Mouse (Mus musculus): ENCODE measurements at regions not wholly inside any gene's neighbourhood (a gene's known extent, or its start where the extent isn't known, plus 50 kb on each side); places are given as distances from the start of the nearest gene placed in this dataset.
A peak's percentile ranks its signal among the peaks of the same experiment; 100 is the strongest.
"Not testable (repeated sequence)": the region's sequence is repeated elsewhere in the genome, so short reads cannot be mapped to it uniquely, and the experiment has no call there.

GRCm38 (mm10) chr5:4335683-4336082 is 143.5 kb downstream of the Mterf1b start:
- ATAC-seq (ENCODE audit: low read depth), result no peak
- H3K9me3 ChIP-seq (ENCODE audit: control insufficient read depth, low read length), result no peaks in the 10 kb centered on the region
- WGBS, result 59% methylated on average over 5 of the region's 5 CpGs
- no peak overlapping the region for H3K4me3 ChIP-seq (ENCODE audit: low read depth, low read length)
- no peaks in the 10 kb centered on the region for H3K27me3 ChIP-seq (replicated peaks; ENCODE audit: control insufficient read depth, insufficient read depth, low read length)
- H3K9ac ChIP-seq (ENCODE audit: low read depth, low read length), result no peak overlapping the region
- H3K4me1 ChIP-seq (ENCODE audit: control insufficient read depth, insufficient read depth, low read length), result no peaks in the 10 kb centered on the region
- H3K27ac ChIP-seq (replicated peaks; ENCODE audit: low read depth, low read length), result no peak overlapping the region
- no peak for DNase-seq (ENCODE audit: low spot score)
- no peaks in the 10 kb centered on the region for H3K36me3 ChIP-seq (ENCODE audit: control insufficient read depth, insufficient read depth, low read length)
- no peak overlapping the region for H3K4me2 ChIP-seq (ENCODE audit: low read depth, low read length)

- Histone ChIP-seq H3K36me3 (ENCODE audit: control insufficient read depth, insufficient read depth, low read length) (no peaks in the 10 kb centered on the region), H3K9me3 (ENCODE audit: control insufficient read depth, low read length) (no peaks in the 10 kb centered on the region), H3K4me1 (ENCODE audit: control insufficient read depth, insufficient read depth, low read length) (no peaks in the 10 kb centered on the region), H3K9ac (ENCODE audit: low read depth, low read length) (no peak overlapping the region), H3K27me3 (replicated peaks; ENCODE audit: control insufficient read depth, insufficient read depth, low read length) (no peaks in the 10 kb centered on the region), H3K4me2 (ENCODE audit: low read depth, low read length) (no peak overlapping the region), H3K27ac (replicated peaks; ENCODE audit: low read depth, low read length) (no peak overlapping the region), H3K4me3 (ENCODE audit: low read depth, low read length) (no peak overlapping the region)
- no peak for ATAC-seq (ENCODE audit: low read depth)
- 37% methylated on average over 6 of the region's 6 CpGs for WGBS
- no peak for DNase-seq (ENCODE audit: low spot score)
Measured at GRCm38 (mm10) chr5:4341956-4342355, 149.8 kb downstream of the Mterf1b start.

GRCm38 (mm10) chr5:4344458-4344857 is 152.3 kb downstream of the Mterf1b start:
- ATAC-seq (ENCODE audit: low read depth) (no peak), DNase-seq (ENCODE audit: low spot score) (no peak)
- no peaks in the 10 kb centered on the region for H3K9me3 ChIP-seq (ENCODE audit: control insufficient read depth, low read length)
- no peaks in the 10 kb centered on the region for H3K36me3 ChIP-seq (ENCODE audit: control insufficient read depth, insufficient read depth, low read length)
- H3K4me3 ChIP-seq (ENCODE audit: low read depth, low read length), result no peak overlapping the region
- no peak overlapping the region for H3K27ac ChIP-seq (replicated peaks; ENCODE audit: low read depth, low read length)
- 64% methylated on average over 2 of the region's 2 CpGs for WGBS
- H3K4me2 ChIP-seq (ENCODE audit: low read depth, low read length), result no peak overlapping the region
- no peak overlapping the region for H3K9ac ChIP-seq (ENCODE audit: low read depth, low read length)
- no peaks in the 10 kb centered on the region for H3K27me3 ChIP-seq (replicated peaks; ENCODE audit: control insufficient read depth, insufficient read depth, low read length)
- no peaks in the 10 kb centered on the region for H3K4me1 ChIP-seq (ENCODE audit: control insufficient read depth, insufficient read depth, low read length)

GRCm38 (mm10) chr5:4348334-4348733 is 156.2 kb downstream of the Mterf1b start:
- no peak overlapping the region for H3K4me3 ChIP-seq (ENCODE audit: low read depth, low read length)
- ATAC-seq (ENCODE audit: low read depth) (no peak), DNase-seq (ENCODE audit: low spot score) (no peak)
- no peaks in the 10 kb centered on the region for H3K27me3 ChIP-seq (replicated peaks; ENCODE audit: control insufficient read depth, insufficient read depth, low read length)
- no peak overlapping the region for H3K27ac ChIP-seq (replicated peaks; ENCODE audit: low read depth, low read length)
- H3K4me2 ChIP-seq (ENCODE audit: low read depth, low read length), result no peak overlapping the region
- 73% methylated on average over 4 of the region's 4 CpGs for WGBS
- no peaks in the 10 kb centered on the region for H3K4me1 ChIP-seq (ENCODE audit: control insufficient read depth, insufficient read depth, low read length)
- H3K9me3 ChIP-seq (ENCODE audit: control insufficient read depth, low read length), result no peaks in the 10 kb centered on the region
- no peak overlapping the region for H3K9ac ChIP-seq (ENCODE audit: low read depth, low read length)
- no peaks in the 10 kb centered on the region for H3K36me3 ChIP-seq (ENCODE audit: control insufficient read depth, insufficient read depth, low read length)

GRCm38 (mm10) chr5:4349943-4350342 is 157.8 kb downstream of the Mterf1b start:
- no peak for ATAC-seq (ENCODE audit: low read depth)
- DNase-seq (ENCODE audit: low spot score), result peak; percentile 68
- Histone ChIP-seq H3K27me3 (replicated peaks; ENCODE audit: control insufficient read depth, insufficient read depth, low read length) (no peaks in the 10 kb centered on the region), H3K36me3 (ENCODE audit: control insufficient read depth, insufficient read depth, low read length) (no peaks in the 10 kb centered on the region), H3K27ac (replicated peaks; ENCODE audit: low read depth, low read length) (no peak overlapping the region), H3K4me3 (ENCODE audit: low read depth, low read length) (no peak overlapping the region), H3K4me2 (ENCODE audit: low read depth, low read length) (no peak overlapping the region), H3K9ac (ENCODE audit: low read depth, low read length) (no peak overlapping the region), H3K4me1 (ENCODE audit: control insufficient read depth, insufficient read depth, low read length) (peaks cover 8% of the 10 kb centered on the region), H3K9me3 (ENCODE audit: control insufficient read depth, low read length) (no peaks in the 10 kb centered on the region)
- 47% methylated on average over 2 of the region's 2 CpGs for WGBS

- H3K4me2 ChIP-seq (ENCODE audit: low read depth, low read length), result no peak overlapping the region
- H3K4me1 ChIP-seq (ENCODE audit: control insufficient read depth, insufficient read depth, low read length), result peaks cover 10% of the 10 kb centered on the region
- no peaks in the 10 kb centered on the region for H3K9me3 ChIP-seq (ENCODE audit: control insufficient read depth, low read length)
- no peak overlapping the region for H3K27ac ChIP-seq (replicated peaks; ENCODE audit: low read depth, low read length)
- H3K36me3 ChIP-seq (ENCODE audit: control insufficient read depth, insufficient read depth, low read length), result no peaks in the 10 kb centered on the region
- H3K4me3 ChIP-seq (ENCODE audit: low read depth, low read length), result no peak overlapping the region
- DNase-seq (ENCODE audit: low spot score) (no peak), ATAC-seq (ENCODE audit: low read depth) (no peak)
- H3K27me3 ChIP-seq (replicated peaks; ENCODE audit: control insufficient read depth, insufficient read depth, low read length), result no peaks in the 10 kb centered on the region
- 38% methylated on average over 7 of the region's 7 CpGs for WGBS
- H3K9ac ChIP-seq (ENCODE audit: low read depth, low read length), result no peak overlapping the region
Measured at GRCm38 (mm10) chr5:4355609-4356224, 163.6 kb downstream of the Mterf1b start.

GRCm38 (mm10) chr5:4356555-4357273 is 164.5 kb downstream of the Mterf1b start:
- not testable (repeated sequence) for ATAC-seq (ENCODE audit: low read depth); DNase-seq (ENCODE audit: low spot score); H3K27me3 ChIP-seq (replicated peaks; ENCODE audit: control insufficient read depth, insufficient read depth, low read length); H3K9ac ChIP-seq (ENCODE audit: low read depth, low read length); H3K4me3 ChIP-seq (ENCODE audit: low read depth, low read length); H3K9me3 ChIP-seq (ENCODE audit: control insufficient read depth, low read length); H3K27ac ChIP-seq (replicated peaks; ENCODE audit: low read depth, low read length); H3K36me3 ChIP-seq (ENCODE audit: control insufficient read depth, insufficient read depth, low read length); H3K4me2 ChIP-seq (ENCODE audit: low read depth, low read length); H3K4me1 ChIP-seq (ENCODE audit: control insufficient read depth, insufficient read depth, low read length)

GRCm38 (mm10) chr5:4361547-4361946 is 169.4 kb downstream of the Mterf1b start:
- not testable (repeated sequence) for DNase-seq (ENCODE audit: low spot score); H3K27me3 ChIP-seq (replicated peaks; ENCODE audit: control insufficient read depth, insufficient read depth, low read length); ATAC-seq (ENCODE audit: low read depth); H3K9me3 ChIP-seq (ENCODE audit: control insufficient read depth, low read length); H3K4me3 ChIP-seq (ENCODE audit: low read depth, low read length); H3K27ac ChIP-seq (replicated peaks; ENCODE audit: low read depth, low read length); H3K36me3 ChIP-seq (ENCODE audit: control insufficient read depth, insufficient read depth, low read length); H3K4me1 ChIP-seq (ENCODE audit: control insufficient read depth, insufficient read depth, low read length); H3K4me2 ChIP-seq (ENCODE audit: low read depth, low read length); H3K9ac ChIP-seq (ENCODE audit: low read depth, low read length)
- WGBS, result 85% methylated on average over 6 of the region's 6 CpGs

- DNase-seq (ENCODE audit: low spot score); H3K36me3 ChIP-seq (ENCODE audit: control insufficient read depth, insufficient read depth, low read length); H3K4me1 ChIP-seq (ENCODE audit: control insufficient read depth, insufficient read depth, low read length); H3K9ac ChIP-seq (ENCODE audit: low read depth, low read length); H3K4me2 ChIP-seq (ENCODE audit: low read depth, low read length); H3K9me3 ChIP-seq (ENCODE audit: control insufficient read depth, low read length); H3K4me3 ChIP-seq (ENCODE audit: low read depth, low read length); H3K27me3 ChIP-seq (replicated peaks; ENCODE audit: control insufficient read depth, insufficient read depth, low read length); H3K27ac ChIP-seq (replicated peaks; ENCODE audit: low read depth, low read length): not testable (repeated sequence)
- peak; percentile 53; the same call in 1 of the 2 replicates for ATAC-seq (ENCODE audit: low read depth)
- WGBS, result 14% methylated on average over 7 of the region's 7 CpGs
Measured at GRCm38 (mm10) chr5:4384719-4385118, 192.6 kb downstream of the Mterf1b start.

All from embryonic facial prominence, embryonic 14.5 days (tissue).